Mouse (Mus musculus): ENCODE results near the gene Lrmda.
"Not testable (repeated sequence)": the region's sequence is repeated elsewhere in the genome, so short reads cannot be mapped to it uniquely, and the experiment has no call there.

The Lrmda gene

GRCm38 (mm10) chr14:22783211-22784161 lies 764.0 kb downstream of the Lrmda start:
- no peak for ATAC-seq (ENCODE audit: low TSS enrichment)

- no peak for ATAC-seq (ENCODE audit: low TSS enrichment)
These were observed 780.5 kb downstream of the Lrmda start for GRCm38 (mm10) chr14:22800020-22800419.

GRCm38 (mm10) chr14:22800871-22801636 lies 781.5 kb downstream of the Lrmda start:
- ATAC-seq (ENCODE audit: low TSS enrichment): no peak

GRCm38 (mm10) chr14:22801714-22802113 lies 782.2 kb downstream of the Lrmda start:
- not testable (repeated sequence) for ATAC-seq (ENCODE audit: low TSS enrichment)

- ATAC-seq (ENCODE audit: low TSS enrichment): no peak
These were observed 787.8 kb downstream of the Lrmda start for GRCm38 (mm10) chr14:22807324-22807723.

GRCm38 (mm10) chr14:22807726-22808594 lies 788.4 kb downstream of the Lrmda start:
- peak; percentile 99 for ATAC-seq (ENCODE audit: low TSS enrichment)

- ATAC-seq (ENCODE audit: low TSS enrichment): 0 out of 2 replicates have a peak, but pooled peaks have one; percentile 13
These were observed 789.2 kb downstream of the Lrmda start for GRCm38 (mm10) chr14:22808595-22809166.

GRCm38 (mm10) chr14:22809229-22809628 lies 789.7 kb downstream of the Lrmda start:
- no peak for ATAC-seq (ENCODE audit: low TSS enrichment)

- no peak for ATAC-seq (ENCODE audit: low TSS enrichment)
These were observed 791.0 kb downstream of the Lrmda start for GRCm38 (mm10) chr14:22810531-22810930.

- no peak for ATAC-seq (ENCODE audit: low TSS enrichment)
These were observed 793.3 kb downstream of the Lrmda start for GRCm38 (mm10) chr14:22812824-22813223.

GRCm38 (mm10) chr14:22813389-22813788 lies 793.9 kb downstream of the Lrmda start:
- ATAC-seq (ENCODE audit: low TSS enrichment): no peak

GRCm38 (mm10) chr14:22814811-22815345 lies 795.4 kb downstream of the Lrmda start:
- ATAC-seq (ENCODE audit: low TSS enrichment): no peak

- no peak for ATAC-seq (ENCODE audit: low TSS enrichment)
These were observed 798.1 kb downstream of the Lrmda start for GRCm38 (mm10) chr14:22817346-22818201.

- ATAC-seq (ENCODE audit: low TSS enrichment): no peak
These were observed 798.7 kb downstream of the Lrmda start for GRCm38 (mm10) chr14:22818202-22818530.

GRCm38 (mm10) chr14:22822942-22823341 lies 803.4 kb downstream of the Lrmda start:
- no peak for ATAC-seq (ENCODE audit: low TSS enrichment)

GRCm38 (mm10) chr14:22826825-22827224 lies 807.3 kb downstream of the Lrmda start:
- ATAC-seq (ENCODE audit: low TSS enrichment): no peak

- ATAC-seq (ENCODE audit: low TSS enrichment): no peak
These were observed 817.5 kb downstream of the Lrmda start for GRCm38 (mm10) chr14:22837058-22837457.

GRCm38 (mm10) chr14:22841136-22841535 lies 821.6 kb downstream of the Lrmda start:
- no peak for ATAC-seq (ENCODE audit: low TSS enrichment)

- ATAC-seq (ENCODE audit: low TSS enrichment): no peak
These were observed 824.5 kb downstream of the Lrmda start for GRCm38 (mm10) chr14:22844006-22844405.

- ATAC-seq (ENCODE audit: low TSS enrichment): no peak
These were observed 825.9 kb downstream of the Lrmda start for GRCm38 (mm10) chr14:22845401-22845800.

Data from frontal cortex, adult (tissue).